Mouse (Mus musculus) neural tube, embryonic 15.5 days (tissue): Measurements from ENCODE around the gene Ssbp4. TPM values are rescaled to one million over a fixed set of nuclear protein-coding genes. Genes with fewer than 3 reads are reported as not detected.

ENCODE experiments used
- polyA plus RNA-seq: library from polyadenylated mRNA; unstranded; fragments of >200 nt; fragmentation: Nextera tagmentation; extraction: Ambion mirVana; gene quantifications from 2 replicates; pipeline ENCODE4 v1.2.1, GENCODE M21; 2015

The Ssbp4 gene
- polyA plus RNA-seq, 1 experiment from 2014 or later = 175 TPM

Other genes with a start within 250 kb of the Ssbp4 start
- 3.1 and 6.4 TPM in 2 replicates for gene Comp, start 235.3 kb downstream of the Ssbp4 start, polyA plus RNA-seq
- gene Crtc1, start 169.3 kb downstream of the Ssbp4 start, polyA plus RNA-seq = 44.9 and 45.6 TPM in 2 replicates
- gene Klhl26, start 131.9 kb downstream of the Ssbp4 start, polyA plus RNA-seq = 33.3 and 35.0 TPM in 2 replicates
- 153 and 188 TPM in 2 replicates for gene Tmem59l, start 121.5 kb downstream of the Ssbp4 start, polyA plus RNA-seq
- gene Crlf1, start 115.7 kb downstream of the Ssbp4 start, polyA plus RNA-seq = 7.9 and 8.7 TPM in 2 replicates
- gene Rex1bd, start 102.1 kb downstream of the Ssbp4 start, polyA plus RNA-seq = 165 and 181 TPM in 2 replicates
- 653 and 714 TPM in 2 replicates for gene Uba52, start 98.1 kb downstream of the Ssbp4 start, polyA plus RNA-seq
- gene Fkbp8, start 81.1 kb downstream of the Ssbp4 start, polyA plus RNA-seq = 381 and 389 TPM in 2 replicates
- 44.4 and 51.1 TPM in 2 replicates for gene Kxd1, start 80.9 kb downstream of the Ssbp4 start, polyA plus RNA-seq
- 14.7 and 19.2 TPM in 2 replicates for gene Ell, start 69.4 kb downstream of the Ssbp4 start, polyA plus RNA-seq
- 137 and 142 TPM in 2 replicates for gene Isyna1, start 14.5 kb downstream of the Ssbp4 start, polyA plus RNA-seq
- gene Lrrc25, start 7.3 kb upstream of the Ssbp4 start, polyA plus RNA-seq = 1.5 and 2.6 TPM in 2 replicates
- gene Gdf15, start 23.6 kb upstream of the Ssbp4 start, polyA plus RNA-seq = 0.22 TPM in 2 replicates
- gene Pgpep1, start 51.5 kb upstream of the Ssbp4 start, polyA plus RNA-seq = 78.6 TPM in 2 replicates
- gene Lsm4, start 64.4 kb upstream of the Ssbp4 start, polyA plus RNA-seq = 191 and 206 TPM in 2 replicates
- 73.7 and 82.7 TPM in 2 replicates for gene Jund, start 90.1 kb upstream of the Ssbp4 start, polyA plus RNA-seq
- gene Iqcn, start 94.6 kb upstream of the Ssbp4 start, polyA plus RNA-seq = 0.04 and 0.09 TPM in 2 replicates
- not detected in 2 replicates for gene Gm3336, start 109.7 kb upstream of the Ssbp4 start, polyA plus RNA-seq
- 0.17 and 0.40 TPM in 2 replicates for gene Pde4c, start 114.8 kb upstream of the Ssbp4 start, polyA plus RNA-seq
- gene Rab3a, start 145.8 kb upstream of the Ssbp4 start, polyA plus RNA-seq = 536 and 627 TPM in 2 replicates
- 40.5 and 43.5 TPM in 2 replicates for gene Mpv17l2, start 152.1 kb upstream of the Ssbp4 start, polyA plus RNA-seq
- gene Pik3r2, start 167.8 kb upstream of the Ssbp4 start, polyA plus RNA-seq = 97.5 and 102 TPM in 2 replicates
- 18.9 and 21.0 TPM in 2 replicates for gene Mast3, start 196.2 kb upstream of the Ssbp4 start, polyA plus RNA-seq
- 0.14 and 1.4 TPM in 2 replicates for gene Il12rb1, start 199.6 kb upstream of the Ssbp4 start, polyA plus RNA-seq
- gene Arrdc2, start 230.8 kb upstream of the Ssbp4 start, polyA plus RNA-seq = 7.8 and 8.5 TPM in 2 replicates